8 mouse cellular contexts compared by ENCODE assay signal in the genomic region with DNA sequence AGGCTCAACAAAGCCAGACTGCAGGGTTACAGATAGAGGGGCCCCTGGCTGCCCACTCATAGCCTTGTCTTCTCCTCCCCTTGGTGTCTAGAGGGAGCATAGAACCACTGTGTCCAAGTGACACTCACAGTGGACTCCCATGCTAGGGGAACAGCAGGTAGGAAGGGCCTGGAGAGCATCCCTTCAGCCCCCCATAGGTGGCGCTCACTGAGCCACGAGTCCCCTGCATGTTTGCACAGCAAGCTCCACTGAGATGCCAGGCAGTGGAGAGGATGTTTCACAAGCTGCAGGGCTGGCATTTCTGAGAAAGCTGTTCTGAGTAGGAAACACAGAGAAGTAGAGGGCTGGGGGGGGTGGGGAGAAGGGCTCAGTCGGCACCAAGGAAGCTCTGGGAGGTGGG. TPM values are rescaled to one million over a fixed set of nuclear protein-coding genes. Genes with fewer than 3 reads are reported as not detected.
DNase-seq lines count a peak whose midpoint lies in the region; ATAC-seq lines count a peak whose summit lies in the region.

No protein-coding gene starts in this region.

- H3K36me3 ChIP-seq in forebrain, embryonic 11.5 days (ENCODE audit: control insufficient read depth, insufficient read depth, low read length): no peaks in the 10 kb centered on the region
- no peaks in the 10 kb centered on the region for H3K36me3 ChIP-seq in forebrain, embryonic 13.5 days (ENCODE audit: poor library complexity, severe bottlenecking)
- H3K36me3 ChIP-seq in intestine, embryonic 16.5 days (ENCODE audit: control insufficient read depth, insufficient read depth, low read length): no peaks in the 10 kb centered on the region
- H3K36me3 ChIP-seq in limb, embryonic 11.5 days (ENCODE audit: control insufficient read depth, insufficient read depth, low read length): no peaks in the 10 kb centered on the region

- H3K27me3 ChIP-seq in forebrain, embryonic 11.5 days (ENCODE audit: control insufficient read depth, insufficient read depth, low read length): no peaks in the 10 kb centered on the region
- peaks cover 3% of the 10 kb centered on the region; the same call in 1 of the 2 replicates for H3K27me3 ChIP-seq in forebrain, embryonic 13.5 days
- no peaks in the 10 kb centered on the region for H3K27me3 ChIP-seq in intestine, embryonic 16.5 days (replicated peaks; ENCODE audit: control insufficient read depth, insufficient read depth, low read length)
- no peaks in the 10 kb centered on the region for H3K27me3 ChIP-seq in limb, embryonic 11.5 days (ENCODE audit: control insufficient read depth, insufficient read depth, low read length)

- ATAC-seq in forebrain, embryonic 11.5 days (replicated peaks; ENCODE audit: low FRiP score): no peak
- ATAC-seq in forebrain, embryonic 13.5 days: no peak
- ATAC-seq in intestine, embryonic 16.5 days: 0 out of 2 replicates have a peak, but pooled peaks have one; percentile 34
- 0 out of 2 replicates have a peak, but pooled peaks have one; percentile 24 for ATAC-seq in limb, embryonic 11.5 days (ENCODE audit: insufficient number of reproducible peaks, low FRiP score, low TSS enrichment, low read depth)

- no peak overlapping the region for H3K27ac ChIP-seq in forebrain, embryonic 11.5 days (ENCODE audit: low read depth, low read length)
- no peak overlapping the region for H3K27ac ChIP-seq in forebrain, embryonic 13.5 days
- no peak overlapping the region for H3K27ac ChIP-seq in intestine, embryonic 16.5 days (ENCODE audit: low read length)
- no peak overlapping the region for H3K27ac ChIP-seq in limb, embryonic 11.5 days (replicated peaks; ENCODE audit: low read depth, low read length)

- no peaks in the 10 kb centered on the region for H3K9me3 ChIP-seq in forebrain, embryonic 11.5 days (ENCODE audit: control insufficient read depth, low read length)
- no peaks in the 10 kb centered on the region for H3K9me3 ChIP-seq in forebrain, embryonic 13.5 days (replicated peaks)
- H3K9me3 ChIP-seq in intestine, embryonic 16.5 days (ENCODE audit: control insufficient read depth, low read length): no peaks in the 10 kb centered on the region
- H3K9me3 ChIP-seq in limb, embryonic 11.5 days (ENCODE audit: control insufficient read depth, low read length): no peaks in the 10 kb centered on the region

- 12% methylated on average over 3 of the region's 3 CpGs for WGBS in forebrain, embryonic 11.5 days
- WGBS in forebrain, embryonic 13.5 days: 8% methylated on average over 3 of the region's 3 CpGs
- WGBS in intestine, embryonic 16.5 days: 20% methylated on average over 3 of the region's 3 CpGs
- 21% methylated on average over 3 of the region's 3 CpGs for WGBS in limb, embryonic 11.5 days

- H3K4me1 ChIP-seq in forebrain, embryonic 11.5 days (replicated peaks; ENCODE audit: control insufficient read depth, insufficient read depth, low read length): no peaks in the 10 kb centered on the region
- no peaks in the 10 kb centered on the region for H3K4me1 ChIP-seq in forebrain, embryonic 13.5 days
- H3K4me1 ChIP-seq in intestine, embryonic 16.5 days (ENCODE audit: control insufficient read depth, insufficient read depth, low read length): no peaks in the 10 kb centered on the region
- H3K4me1 ChIP-seq in limb, embryonic 11.5 days (ENCODE audit: control insufficient read depth, insufficient read depth, low read length): no peaks in the 10 kb centered on the region

- no peak overlapping the region for H3K4me2 ChIP-seq in forebrain, embryonic 11.5 days (ENCODE audit: low read depth, low read length, severe bottlenecking)
- H3K4me2 ChIP-seq in forebrain, embryonic 13.5 days: no peak overlapping the region
- no peak overlapping the region for H3K4me2 ChIP-seq in intestine, embryonic 16.5 days (ENCODE audit: low read depth, low read length)
- no peak overlapping the region for H3K4me2 ChIP-seq in limb, embryonic 11.5 days (ENCODE audit: low read depth, severe bottlenecking)

- DNase-seq in forebrain, embryonic 11.5 days (ENCODE audit: low spot score): peak; percentile 70
- peak; percentile 75 to 89 for DNase-seq in adrenal gland, adult (ENCODE audit: inconsistent age in 2 of 2, low spot score in 1 of 2)
- DNase-seq in frontal cortex, postnatal 14 days (ENCODE audit: low spot score in 2 of 2): peak; percentile 45 to 52
- DNase-seq in limb, embryonic 11.5 days (ENCODE audit: low spot score): peak; percentile 67
- peak; percentile 90 for DNase-seq in naive thymus-derived CD4-positive, alpha-beta T cell, adult 2 months (ENCODE audit: low read depth)
- DNase-seq in telencephalon, adult 2 months (ENCODE audit: low read depth, low spot score): peak; percentile 18

- no peak overlapping the region for H3K4me3 ChIP-seq in forebrain, embryonic 11.5 days (ENCODE audit: low read depth, low read length)
- H3K4me3 ChIP-seq in forebrain, embryonic 13.5 days: no peak overlapping the region
- H3K4me3 ChIP-seq in intestine, embryonic 16.5 days (ENCODE audit: low read length): no peak overlapping the region
- no peak overlapping the region for H3K4me3 ChIP-seq in limb, embryonic 11.5 days (ENCODE audit: low read depth, low read length)

- no peak overlapping the region for H3K9ac ChIP-seq in forebrain, embryonic 11.5 days (ENCODE audit: low read length)
- no peak overlapping the region for H3K9ac ChIP-seq in forebrain, embryonic 13.5 days
- no peak overlapping the region for H3K9ac ChIP-seq in intestine, embryonic 16.5 days (ENCODE audit: low read depth, low read length)
- H3K9ac ChIP-seq in limb, embryonic 11.5 days (ENCODE audit: low read length): no peak overlapping the region

RNA-seq across cellular contexts. Expression of a gene that starts 32.5 kb away (rescaled TPM):
- polyA plus RNA-seq in forebrain, embryonic 11.5 days (2014; fragmentation: Nextera tagmentation; extraction: Ambion mirVana): 173 and 190 TPM in 2 replicates
- polyA plus RNA-seq in forebrain, embryonic 13.5 days (2015; fragmentation: Nextera tagmentation; extraction: Ambion mirVana): 211 and 235 TPM in 2 replicates
- 105 and 106 TPM in 2 replicates for polyA plus RNA-seq in intestine, embryonic 16.5 days (2015; fragmentation: Nextera tagmentation; extraction: Ambion mirVana)
- polyA plus RNA-seq in limb, embryonic 11.5 days (2014; fragmentation: Nextera tagmentation; extraction: Ambion mirVana): 117 and 118 TPM in 2 replicates

RNA-seq across cellular contexts. Expression of a gene that starts 32.7 kb away (rescaled TPM):
- 45.4 and 48.2 TPM in 2 replicates for polyA plus RNA-seq in forebrain, embryonic 11.5 days (2014; fragmentation: Nextera tagmentation; extraction: Ambion mirVana)
- 39.4 and 41.0 TPM in 2 replicates for polyA plus RNA-seq in forebrain, embryonic 13.5 days (2015; fragmentation: Nextera tagmentation; extraction: Ambion mirVana)
- polyA plus RNA-seq in intestine, embryonic 16.5 days (2015; fragmentation: Nextera tagmentation; extraction: Ambion mirVana): 14.3 and 18.9 TPM in 2 replicates
- 36.7 and 36.8 TPM in 2 replicates for polyA plus RNA-seq in limb, embryonic 11.5 days (2014; fragmentation: Nextera tagmentation; extraction: Ambion mirVana)

RNA-seq across cellular contexts. Expression of a gene that starts 46.5 kb away (rescaled TPM):
- polyA plus RNA-seq in forebrain, embryonic 11.5 days (2014; fragmentation: Nextera tagmentation; extraction: Ambion mirVana): 4.7 and 5.4 TPM in 2 replicates
- 2.8 and 3.6 TPM in 2 replicates for polyA plus RNA-seq in forebrain, embryonic 13.5 days (2015; fragmentation: Nextera tagmentation; extraction: Ambion mirVana)
- polyA plus RNA-seq in intestine, embryonic 16.5 days (2015; fragmentation: Nextera tagmentation; extraction: Ambion mirVana): 3.6 and 5.1 TPM in 2 replicates
- 3.1 and 4.2 TPM in 2 replicates for polyA plus RNA-seq in limb, embryonic 11.5 days (2014; fragmentation: Nextera tagmentation; extraction: Ambion mirVana)

RNA-seq across cellular contexts. Expression of a gene that starts 52.8 kb away (rescaled TPM):
- polyA plus RNA-seq in forebrain, embryonic 11.5 days (2014; fragmentation: Nextera tagmentation; extraction: Ambion mirVana): 74.2 and 76.0 TPM in 2 replicates
- 103 and 108 TPM in 2 replicates for polyA plus RNA-seq in forebrain, embryonic 13.5 days (2015; fragmentation: Nextera tagmentation; extraction: Ambion mirVana)
- polyA plus RNA-seq in intestine, embryonic 16.5 days (2015; fragmentation: Nextera tagmentation; extraction: Ambion mirVana): 71.7 and 76.3 TPM in 2 replicates
- 66.1 and 69.3 TPM in 2 replicates for polyA plus RNA-seq in limb, embryonic 11.5 days (2014; fragmentation: Nextera tagmentation; extraction: Ambion mirVana)

RNA-seq across cellular contexts. Expression of a gene that starts 58.9 kb away (rescaled TPM):
- polyA plus RNA-seq in forebrain, embryonic 11.5 days (2014; fragmentation: Nextera tagmentation; extraction: Ambion mirVana): not detected in 2 replicates
- polyA plus RNA-seq in forebrain, embryonic 13.5 days (2015; fragmentation: Nextera tagmentation; extraction: Ambion mirVana): not detected in 2 replicates
- not detected in 2 replicates for polyA plus RNA-seq in intestine, embryonic 16.5 days (2015; fragmentation: Nextera tagmentation; extraction: Ambion mirVana)
- polyA plus RNA-seq in limb, embryonic 11.5 days (2014; fragmentation: Nextera tagmentation; extraction: Ambion mirVana): not detected in 2 replicates

Comparison
In these comparisons a context has a peak if more than half of its experiments do, and no peak if none do; other contexts are left out.
1. ATAC-seq: peak in intestine, embryonic 16.5 days (single experiment) and limb, embryonic 11.5 days (single experiment); none in forebrain, embryonic 11.5 days (single experiment) and forebrain, embryonic 13.5 days (single experiment).
2. DNase-seq: peak in every context shown above with its lines; median percentile 90 in naive thymus-derived CD4-positive, alpha-beta T cell, adult 2 months; 82 in adrenal gland, adult; 70 in forebrain, embryonic 11.5 days; 67 in limb, embryonic 11.5 days; 48 in frontal cortex, postnatal 14 days; 18 in telencephalon, adult 2 months.